Mouse (Mus musculus): Measurements from ENCODE around the gene Coro1c. TPM values are rescaled to one million over a fixed set of nuclear protein-coding genes. Genes with fewer than 3 reads are reported as not detected.

Coro1c gene
- polyA plus RNA-seq, 1 experiment: 12.9 TPM

GRCm38 (mm10) chr5:113890874-113891273 is 17.7 kb downstream of the Coro1c start:
- Histone ChIP-seq H3K4me1 (ENCODE audit: control insufficient read depth, insufficient read depth, low read length) (peaks cover 5% of the 10 kb centered on the region), H3K4me3 (ENCODE audit: control insufficient read depth, low read depth, low read length) (no peak overlapping the region), H3K27me3 (ENCODE audit: control insufficient read depth, insufficient read depth, low read length) (no peaks in the 10 kb centered on the region), H3K36me3 (ENCODE audit: control insufficient read depth, insufficient read depth, low read length) (no peaks in the 10 kb centered on the region), H3K27ac (ENCODE audit: control insufficient read depth, insufficient read depth, low read depth, low read length) (no peak overlapping the region)
- TF ChIP-seq POLR2A (IDR thresholded peaks at IDR 0.05; ENCODE audit: control insufficient read depth, low read depth, low read length) (no peak), CTCF (IDR thresholded peaks at IDR 0.05; ENCODE audit: control insufficient read depth, insufficient read depth, insufficient replicate concordance, low read depth, low read length) (no peak)

- Histone ChIP-seq H3K27ac (ENCODE audit: control insufficient read depth, insufficient read depth, low read depth, low read length) (no peak overlapping the region), H3K36me3 (ENCODE audit: control insufficient read depth, insufficient read depth, low read length) (no peaks in the 10 kb centered on the region), H3K4me3 (ENCODE audit: control insufficient read depth, low read depth, low read length) (no peak overlapping the region), H3K4me1 (ENCODE audit: control insufficient read depth, insufficient read depth, low read length) (peaks cover 5% of the 10 kb centered on the region), H3K27me3 (ENCODE audit: control insufficient read depth, insufficient read depth, low read length) (no peaks in the 10 kb centered on the region)
- no peak for TF ChIP-seq POLR2A (IDR thresholded peaks at IDR 0.05; ENCODE audit: control insufficient read depth, low read depth, low read length)
- TF ChIP-seq CTCF (IDR thresholded peaks at IDR 0.05; ENCODE audit: control insufficient read depth, insufficient read depth, insufficient replicate concordance, low read depth, low read length): no peak
Measured at GRCm38 (mm10) chr5:113889912-113890311, 18.6 kb downstream of the Coro1c start.

GRCm38 (mm10) chr5:113889181-113889906 is 19.2 kb downstream of the Coro1c start:
- TF ChIP-seq POLR2A (IDR thresholded peaks at IDR 0.05; ENCODE audit: control insufficient read depth, low read depth, low read length) (no peak), CTCF (IDR thresholded peaks at IDR 0.05; ENCODE audit: control insufficient read depth, insufficient read depth, insufficient replicate concordance, low read depth, low read length) (no peak)
- H3K4me1 ChIP-seq (ENCODE audit: control insufficient read depth, insufficient read depth, low read length): peaks cover 5% of the 10 kb centered on the region
- no peak overlapping the region for H3K27ac ChIP-seq (ENCODE audit: control insufficient read depth, insufficient read depth, low read depth, low read length)
- H3K4me3 ChIP-seq (ENCODE audit: control insufficient read depth, low read depth, low read length): no peak overlapping the region
- no peaks in the 10 kb centered on the region for H3K27me3 ChIP-seq (ENCODE audit: control insufficient read depth, insufficient read depth, low read length)
- H3K36me3 ChIP-seq (ENCODE audit: control insufficient read depth, insufficient read depth, low read length): no peaks in the 10 kb centered on the region

DNA sequence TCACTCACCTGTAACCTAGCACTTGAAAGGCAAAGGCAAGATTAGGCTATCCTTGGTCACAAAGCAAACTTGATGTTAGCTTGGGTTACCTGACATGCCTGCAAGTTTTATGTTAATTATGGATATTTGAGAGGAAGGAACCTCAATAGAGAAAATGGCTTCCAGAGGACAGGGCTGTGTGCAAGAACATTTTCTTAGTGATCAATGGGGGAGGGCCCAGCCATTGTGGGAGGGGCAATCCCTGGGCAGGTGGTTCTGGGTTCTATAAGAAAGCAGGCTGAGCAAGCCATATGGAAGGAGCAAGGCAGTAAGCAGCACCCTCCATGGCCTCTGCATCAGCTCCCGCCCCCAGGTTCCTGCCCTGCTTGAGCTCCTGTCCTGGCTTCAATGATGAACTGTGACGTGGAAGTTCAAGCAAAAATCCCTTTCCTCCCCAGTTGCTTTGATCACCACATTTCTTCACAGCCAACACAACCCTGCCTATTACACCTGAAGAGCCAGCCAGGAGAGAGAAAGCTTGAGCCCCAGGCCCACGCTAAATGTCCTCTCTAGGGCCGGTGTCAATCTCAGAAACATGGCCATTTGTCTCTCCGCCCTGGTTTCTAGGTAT is 20.3 kb downstream of the Coro1c start:
- Histone ChIP-seq H3K4me1 (ENCODE audit: control insufficient read depth, insufficient read depth, low read length) (peaks cover 5% of the 10 kb centered on the region), H3K36me3 (ENCODE audit: control insufficient read depth, insufficient read depth, low read length) (no peaks in the 10 kb centered on the region), H3K4me3 (ENCODE audit: control insufficient read depth, low read depth, low read length) (no peak overlapping the region), H3K27ac (ENCODE audit: control insufficient read depth, insufficient read depth, low read depth, low read length) (no peak overlapping the region), H3K27me3 (ENCODE audit: control insufficient read depth, insufficient read depth, low read length) (no peaks in the 10 kb centered on the region)
- TF ChIP-seq POLR2A (IDR thresholded peaks at IDR 0.05; ENCODE audit: control insufficient read depth, low read depth, low read length) (no peak), CTCF (IDR thresholded peaks at IDR 0.05; ENCODE audit: control insufficient read depth, insufficient read depth, insufficient replicate concordance, low read depth, low read length) (no peak)

DNA sequence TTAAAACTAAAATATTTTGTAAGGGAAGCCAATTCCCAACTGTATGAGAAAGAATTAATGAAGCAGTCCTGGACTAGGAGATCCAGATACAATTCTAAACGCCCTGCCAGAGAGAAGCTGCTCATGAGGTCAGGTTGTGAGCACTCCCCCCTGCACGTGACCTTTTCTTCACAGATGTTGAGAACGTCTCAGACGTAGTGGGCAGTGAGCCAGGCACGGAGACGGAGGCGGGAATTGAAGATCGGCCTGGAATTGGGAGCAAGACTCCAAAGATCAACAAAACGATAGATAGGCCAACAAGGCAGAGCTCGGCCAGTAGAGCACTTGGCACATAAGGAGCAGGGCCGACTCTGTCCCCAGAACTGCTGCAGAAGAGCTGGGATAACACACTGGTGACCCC is 21.4 kb downstream of the Coro1c start:
- Histone ChIP-seq H3K4me1 (ENCODE audit: control insufficient read depth, insufficient read depth, low read length) (peaks cover 5% of the 10 kb centered on the region), H3K27ac (ENCODE audit: control insufficient read depth, insufficient read depth, low read depth, low read length) (no peak overlapping the region)

GRCm38 (mm10) chr5:113885623-113886022 is 22.9 kb downstream of the Coro1c start:
- H3K36me3 ChIP-seq (ENCODE audit: control insufficient read depth, insufficient read depth, low read length): no peaks in the 10 kb centered on the region
- no peak for TF ChIP-seq POLR2A (IDR thresholded peaks at IDR 0.05; ENCODE audit: control insufficient read depth, low read depth, low read length)
- no peak for TF ChIP-seq CTCF (IDR thresholded peaks at IDR 0.05; ENCODE audit: control insufficient read depth, insufficient read depth, insufficient replicate concordance, low read depth, low read length)
- H3K27me3 ChIP-seq (ENCODE audit: control insufficient read depth, insufficient read depth, low read length): no peaks in the 10 kb centered on the region
- H3K4me1 ChIP-seq (ENCODE audit: control insufficient read depth, insufficient read depth, low read length): peaks cover 5% of the 10 kb centered on the region
- no peak overlapping the region for H3K4me3 ChIP-seq (ENCODE audit: control insufficient read depth, low read depth, low read length)
- no peak overlapping the region for H3K27ac ChIP-seq (ENCODE audit: control insufficient read depth, insufficient read depth, low read depth, low read length)

More for the DNA sequence above, 21.4 kb downstream of the Coro1c start:
- Histone ChIP-seq H3K27me3 (ENCODE audit: control insufficient read depth, insufficient read depth, low read length) (no peaks in the 10 kb centered on the region), H3K36me3 (ENCODE audit: control insufficient read depth, insufficient read depth, low read length) (no peaks in the 10 kb centered on the region), H3K4me3 (ENCODE audit: control insufficient read depth, low read depth, low read length) (no peak overlapping the region)
- TF ChIP-seq CTCF (IDR thresholded peaks at IDR 0.05; ENCODE audit: control insufficient read depth, insufficient read depth, insufficient replicate concordance, low read depth, low read length) (no peak), POLR2A (IDR thresholded peaks at IDR 0.05; ENCODE audit: control insufficient read depth, low read depth, low read length) (no peak)

- Histone ChIP-seq H3K27ac (ENCODE audit: control insufficient read depth, insufficient read depth, low read depth, low read length) (no peak overlapping the region), H3K4me1 (ENCODE audit: control insufficient read depth, insufficient read depth, low read length) (peaks cover 5% of the 10 kb centered on the region), H3K4me3 (ENCODE audit: control insufficient read depth, low read depth, low read length) (no peak overlapping the region), H3K27me3 (ENCODE audit: control insufficient read depth, insufficient read depth, low read length) (no peaks in the 10 kb centered on the region), H3K36me3 (ENCODE audit: control insufficient read depth, insufficient read depth, low read length) (no peaks in the 10 kb centered on the region)
- TF ChIP-seq POLR2A (IDR thresholded peaks at IDR 0.05; ENCODE audit: control insufficient read depth, low read depth, low read length): no peak
- TF ChIP-seq CTCF (IDR thresholded peaks at IDR 0.05; ENCODE audit: control insufficient read depth, insufficient read depth, insufficient replicate concordance, low read depth, low read length): no peak
Measured at GRCm38 (mm10) chr5:113884750-113885149, 23.8 kb downstream of the Coro1c start.

Measured in testis, adult 2 months (tissue).